Mouse (Mus musculus): Measurements from ENCODE around the gene Grid2ip. TPM values are rescaled to one million over a fixed set of nuclear protein-coding genes. Genes with fewer than 3 reads are reported as not detected.

Grid2ip gene
- polyA plus RNA-seq (2014; fragmentation: Nextera tagmentation; extraction: Ambion mirVana), result 0.42 and 0.49 TPM in 2 replicates

DNA sequence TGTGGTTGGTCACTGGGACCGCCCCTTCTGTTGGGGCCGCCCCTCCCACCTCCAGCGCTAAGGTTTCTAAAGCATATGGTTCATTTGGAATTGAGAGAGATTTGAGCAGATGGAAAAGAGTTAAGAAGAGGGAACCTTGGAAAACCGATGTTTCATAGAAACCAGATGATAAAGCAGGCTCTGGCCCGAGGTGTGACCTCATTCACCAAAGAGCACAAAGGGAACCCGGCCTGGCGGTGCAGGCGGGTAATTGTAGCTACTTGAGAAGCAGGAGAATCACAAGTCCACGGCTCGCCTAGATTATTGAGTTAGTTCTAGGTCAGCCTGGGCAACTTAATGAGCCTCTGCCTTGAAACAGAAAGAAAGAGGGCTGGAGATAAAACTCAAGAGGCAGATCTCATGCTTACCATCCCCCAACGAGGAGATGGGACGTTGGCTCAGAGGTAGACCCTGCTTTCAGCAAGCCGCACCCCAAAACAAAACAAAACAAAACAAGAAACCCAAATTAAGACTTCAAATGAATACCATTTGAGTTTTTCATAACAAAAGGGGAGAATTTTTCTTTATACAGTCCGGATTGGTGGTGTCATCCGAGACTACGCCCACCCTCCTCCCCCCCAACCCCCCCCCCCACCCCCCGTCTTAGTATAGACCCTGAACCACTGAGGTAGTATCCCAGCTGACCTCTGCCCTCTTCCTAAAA is at the start of gene Grid2ip:
TSS of gene Grid2ip (plus strand) at position 653 of the 703 bp plus-strand sequence.
- H3K9me3 ChIP-seq (ENCODE audit: control insufficient read depth, low read length), result no peaks in the 10 kb centered on the region
- DNase-seq (ENCODE audit: low spot score) (peak; percentile 54), ATAC-seq (ENCODE audit: low FRiP score) (no peak)
- no peak within 1 kb of the TSS for H3K27ac ChIP-seq (ENCODE audit: low read depth, low read length)
- 0 out of 2 replicates have a peak within 1 kb of the TSS, but pooled peaks have one; percentile 15 for H3K9ac ChIP-seq (ENCODE audit: low read depth, low read length)
- WGBS, result 18% methylated on average over 17 of the region's 17 CpGs
- H3K4me3 ChIP-seq (ENCODE audit: low read depth, low read length), result peak within 1 kb of the TSS; percentile 4; the same call in 1 of the 2 replicates
- no peaks in the 10 kb centered on the region for H3K36me3 ChIP-seq (ENCODE audit: control insufficient read depth, insufficient read depth, low read length)
- peak within 1 kb of the TSS; percentile 32 for H3K4me2 ChIP-seq (replicated peaks; ENCODE audit: low read depth, low read length)
- H3K4me1 ChIP-seq (replicated peaks; ENCODE audit: control insufficient read depth, insufficient read depth, low read length), result peaks cover 2% of the 10 kb centered on the region; the same call in 1 of the 2 replicates
- peaks cover 6% of the 10 kb centered on the region; the same call in 1 of the 2 replicates for H3K27me3 ChIP-seq (ENCODE audit: control insufficient read depth, insufficient read depth, low read length)

DNA sequence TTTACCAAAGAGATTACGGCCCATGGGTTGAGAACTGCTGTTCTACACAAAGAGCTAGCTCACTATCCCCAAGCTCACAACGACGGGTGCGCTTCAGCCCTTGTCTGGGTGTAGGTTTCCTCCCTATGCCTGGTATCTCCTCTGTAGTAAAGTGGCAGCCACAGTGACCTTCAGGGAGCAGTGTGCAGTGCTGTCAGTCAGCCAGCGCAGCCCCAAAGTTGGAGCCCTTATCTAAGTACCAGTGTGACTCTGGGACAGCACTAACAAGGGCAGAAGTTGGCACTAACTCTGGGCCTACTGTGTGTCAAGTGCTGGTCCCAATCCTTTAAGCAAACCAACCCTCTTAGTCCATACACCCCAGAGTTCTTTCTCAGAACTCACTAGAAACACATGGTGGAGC is 48.3 kb upstream of the Grid2ip start:
- Histone ChIP-seq H3K9ac (ENCODE audit: low read depth, low read length) (no peak overlapping the region), H3K27ac (ENCODE audit: low read depth, low read length) (no peak overlapping the region), H3K4me2 (replicated peaks; ENCODE audit: low read depth, low read length) (no peak overlapping the region), H3K36me3 (ENCODE audit: control insufficient read depth, insufficient read depth, low read length) (peaks cover 16% of the 10 kb centered on the region; the same call in 1 of the 2 replicates), H3K27me3 (ENCODE audit: control insufficient read depth, insufficient read depth, low read length) (no peaks in the 10 kb centered on the region), H3K4me1 (replicated peaks; ENCODE audit: control insufficient read depth, insufficient read depth, low read length) (no peaks in the 10 kb centered on the region; the same call in 1 of the 2 replicates), H3K9me3 (ENCODE audit: control insufficient read depth, low read length) (no peaks in the 10 kb centered on the region), H3K4me3 (ENCODE audit: low read depth, low read length) (no peak overlapping the region)
- DNase-seq (ENCODE audit: low spot score), result no peak
- WGBS, result 96% methylated on average over 5 of the region's 5 CpGs
- ATAC-seq (ENCODE audit: low FRiP score), result no peak

- H3K9me3 ChIP-seq (ENCODE audit: control insufficient read depth, low read length), result no peaks in the 10 kb centered on the region
- no peak overlapping the region for H3K4me2 ChIP-seq (replicated peaks; ENCODE audit: low read depth, low read length)
- ATAC-seq (ENCODE audit: low FRiP score), result no peak
- H3K9ac ChIP-seq (ENCODE audit: low read depth, low read length), result no peak overlapping the region
- DNase-seq (ENCODE audit: low spot score), result no peak
- H3K27me3 ChIP-seq (ENCODE audit: control insufficient read depth, insufficient read depth, low read length), result no peaks in the 10 kb centered on the region
- 97% methylated on average over 7 of the region's 7 CpGs for WGBS
- no peaks in the 10 kb centered on the region; the same call in 1 of the 2 replicates for H3K4me1 ChIP-seq (replicated peaks; ENCODE audit: control insufficient read depth, insufficient read depth, low read length)
- no peak overlapping the region for H3K27ac ChIP-seq (ENCODE audit: low read depth, low read length)
- H3K36me3 ChIP-seq (ENCODE audit: control insufficient read depth, insufficient read depth, low read length), result peaks cover 13% of the 10 kb centered on the region; the same call in 1 of the 2 replicates
- no peak overlapping the region for H3K4me3 ChIP-seq (ENCODE audit: low read depth, low read length)
Measured at GRCm38 (mm10) chr5:143309916-143310315, 47.2 kb upstream of the Grid2ip start.

- peak; percentile 87 for DNase-seq (ENCODE audit: low spot score)
- H3K4me2 ChIP-seq (replicated peaks; ENCODE audit: low read depth, low read length), result no peak overlapping the region
- no peak overlapping the region for H3K4me3 ChIP-seq (ENCODE audit: low read depth, low read length)
- ATAC-seq (ENCODE audit: low FRiP score), result no peak
- H3K27me3 ChIP-seq (ENCODE audit: control insufficient read depth, insufficient read depth, low read length), result no peaks in the 10 kb centered on the region
- no peak overlapping the region for H3K9ac ChIP-seq (ENCODE audit: low read depth, low read length)
- 0 out of 2 replicates have a peak, but pooled peaks cover 9% of the 10 kb centered on the region for H3K36me3 ChIP-seq (ENCODE audit: control insufficient read depth, insufficient read depth, low read length)
- WGBS, result 65% methylated on average over 8 of the region's 8 CpGs
- no peaks in the 10 kb centered on the region for H3K9me3 ChIP-seq (ENCODE audit: control insufficient read depth, low read length)
- no peaks in the 10 kb centered on the region; the same call in 1 of the 2 replicates for H3K4me1 ChIP-seq (replicated peaks; ENCODE audit: control insufficient read depth, insufficient read depth, low read length)
- H3K27ac ChIP-seq (ENCODE audit: low read depth, low read length), result no peak overlapping the region
Measured at GRCm38 (mm10) chr5:143311886-143312285, 45.3 kb upstream of the Grid2ip start.

DNA sequence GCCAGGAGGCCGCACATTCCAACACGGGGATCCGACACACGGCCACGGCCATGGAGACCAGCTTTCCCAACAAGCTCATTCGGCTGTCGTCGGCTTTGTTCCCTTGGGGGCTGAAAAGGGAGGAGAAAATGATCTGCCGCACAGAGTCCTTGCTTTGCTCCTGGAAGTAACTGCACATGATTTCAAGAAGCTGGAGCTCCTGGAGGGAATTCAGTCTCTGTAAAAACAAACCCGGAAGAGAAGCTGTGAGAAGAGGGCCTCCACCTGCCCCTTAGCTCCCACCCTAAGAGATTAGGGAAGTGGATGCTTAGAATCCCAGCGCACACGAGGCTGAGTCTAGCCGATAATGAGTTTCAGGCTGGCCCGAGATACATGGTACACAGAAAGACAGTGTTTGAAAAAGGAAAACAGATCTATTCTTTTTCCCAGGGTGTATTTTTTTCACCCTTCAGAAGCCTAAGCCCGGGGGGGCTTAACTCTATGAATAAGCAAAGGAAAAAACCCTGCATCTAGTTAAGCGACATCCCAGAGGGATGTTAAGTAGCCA is 42.9 kb upstream of the Grid2ip start:
- WGBS, result 2% methylated on average over 16 of the region's 16 CpGs
- H3K36me3 ChIP-seq (ENCODE audit: control insufficient read depth, insufficient read depth, low read length), result 0 out of 2 replicates have a peak, but pooled peaks cover 12% of the 10 kb centered on the region
- DNase-seq (ENCODE audit: low spot score) (peak; percentile 60), ATAC-seq (ENCODE audit: low FRiP score) (0 out of 2 replicates have a peak, but pooled peaks have one; percentile 31)
- no peaks in the 10 kb centered on the region for H3K27me3 ChIP-seq (ENCODE audit: control insufficient read depth, insufficient read depth, low read length)
- peak overlapping the region; percentile 96 for H3K27ac ChIP-seq (ENCODE audit: low read depth, low read length)
- H3K4me2 ChIP-seq (replicated peaks; ENCODE audit: low read depth, low read length), result peak overlapping the region; percentile 74
- H3K9me3 ChIP-seq (ENCODE audit: control insufficient read depth, low read length), result no peaks in the 10 kb centered on the region
- no peaks in the 10 kb centered on the region; the same call in 1 of the 2 replicates for H3K4me1 ChIP-seq (replicated peaks; ENCODE audit: control insufficient read depth, insufficient read depth, low read length)
- H3K4me3 ChIP-seq (ENCODE audit: low read depth, low read length), result peak overlapping the region; percentile 90
- H3K9ac ChIP-seq (ENCODE audit: low read depth, low read length), result peak overlapping the region; percentile 97

GRCm38 (mm10) chr5:143314730-143315513 is 42.2 kb upstream of the Grid2ip start, which contains the start of gene E130309D02Rik:
Gene E130309D02Rik (minus strand): TSS chr5:143315360.
- H3K4me3 ChIP-seq (ENCODE audit: low read depth, low read length), result peak within 1 kb of the TSS; percentile 90
- 0 out of 2 replicates have a peak, but pooled peaks cover 12% of the 10 kb centered on the region for H3K36me3 ChIP-seq (ENCODE audit: control insufficient read depth, insufficient read depth, low read length)
- no peaks in the 10 kb centered on the region for H3K9me3 ChIP-seq (ENCODE audit: control insufficient read depth, low read length)
- ATAC-seq (ENCODE audit: low FRiP score), result peak; percentile 88
- H3K27ac ChIP-seq (ENCODE audit: low read depth, low read length), result peak within 1 kb of the TSS; percentile 96
- H3K4me1 ChIP-seq (replicated peaks; ENCODE audit: control insufficient read depth, insufficient read depth, low read length), result no peaks in the 10 kb centered on the region; the same call in 1 of the 2 replicates
- H3K4me2 ChIP-seq (replicated peaks; ENCODE audit: low read depth, low read length), result peak within 1 kb of the TSS; percentile 74
- H3K27me3 ChIP-seq (ENCODE audit: control insufficient read depth, insufficient read depth, low read length), result no peaks in the 10 kb centered on the region
- H3K9ac ChIP-seq (ENCODE audit: low read depth, low read length), result peak within 1 kb of the TSS; percentile 97
- under 1% methylated on average over 90 of the region's 101 CpGs for WGBS
- DNase-seq (ENCODE audit: low spot score), result peak; percentile 96

- Histone ChIP-seq H3K4me2 (replicated peaks; ENCODE audit: low read depth, low read length) (peak overlapping the region; percentile 37), H3K4me3 (ENCODE audit: low read depth, low read length) (peak overlapping the region; percentile 90; the same call in 1 of the 2 replicates), H3K9ac (ENCODE audit: low read depth, low read length) (peak overlapping the region; percentile 97), H3K9me3 (ENCODE audit: control insufficient read depth, low read length) (no peaks in the 10 kb centered on the region), H3K27ac (ENCODE audit: low read depth, low read length) (no peak overlapping the region), H3K4me1 (replicated peaks; ENCODE audit: control insufficient read depth, insufficient read depth, low read length) (no peaks in the 10 kb centered on the region; the same call in 1 of the 2 replicates), H3K27me3 (ENCODE audit: control insufficient read depth, insufficient read depth, low read length) (no peaks in the 10 kb centered on the region), H3K36me3 (ENCODE audit: control insufficient read depth, insufficient read depth, low read length) (0 out of 2 replicates have a peak, but pooled peaks cover 9% of the 10 kb centered on the region)
- WGBS, result 14% methylated on average over 8 of the region's 8 CpGs
- ATAC-seq (ENCODE audit: low FRiP score), result peak; percentile 45; the same call in 1 of the 2 replicates
- no peak for DNase-seq (ENCODE audit: low spot score)
Measured at GRCm38 (mm10) chr5:143315514-143315888, 41.6 kb upstream of the Grid2ip start.

DNA sequence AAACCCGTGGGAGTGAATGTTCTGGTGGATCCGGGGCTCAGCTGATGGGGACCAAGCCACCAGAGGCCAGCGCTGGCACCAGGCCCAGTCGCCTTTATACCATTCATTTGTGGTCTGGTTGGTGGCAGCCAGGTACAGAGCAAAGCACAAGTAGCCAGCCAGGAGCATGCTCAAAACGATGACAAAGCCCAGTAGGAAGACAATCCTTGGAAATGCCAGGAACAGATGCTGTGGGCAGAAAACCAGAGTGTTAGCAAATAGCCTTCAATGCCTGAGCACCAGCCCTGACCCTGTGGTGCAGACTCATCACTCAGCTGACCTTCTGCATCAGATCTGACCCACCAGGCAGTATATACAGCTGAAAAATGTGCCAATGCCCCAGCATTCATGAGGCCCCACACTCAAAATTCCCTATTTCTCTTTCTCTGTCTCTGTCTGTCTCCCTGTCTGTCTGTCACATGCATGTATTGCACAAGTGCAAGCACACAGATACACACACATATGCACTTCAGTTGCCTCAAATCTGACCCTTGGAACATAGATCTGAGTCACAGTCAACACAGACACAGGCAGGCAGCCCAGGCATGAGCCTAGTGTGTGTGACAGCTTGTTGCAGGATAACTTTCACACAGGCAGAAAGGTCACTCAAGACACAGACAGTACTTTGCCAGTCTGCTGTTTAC is 40.4 kb upstream of the Grid2ip start:
- Histone ChIP-seq H3K4me2 (replicated peaks; ENCODE audit: low read depth, low read length) (no peak overlapping the region), H3K36me3 (ENCODE audit: control insufficient read depth, insufficient read depth, low read length) (0 out of 2 replicates have a peak, but pooled peaks cover 6% of the 10 kb centered on the region), H3K27me3 (ENCODE audit: control insufficient read depth, insufficient read depth, low read length) (no peaks in the 10 kb centered on the region), H3K4me3 (ENCODE audit: low read depth, low read length) (no peak overlapping the region), H3K27ac (ENCODE audit: low read depth, low read length) (no peak overlapping the region), H3K9me3 (ENCODE audit: control insufficient read depth, low read length) (no peaks in the 10 kb centered on the region), H3K9ac (ENCODE audit: low read depth, low read length) (no peak overlapping the region), H3K4me1 (replicated peaks; ENCODE audit: control insufficient read depth, insufficient read depth, low read length) (no peaks in the 10 kb centered on the region; the same call in 1 of the 2 replicates)
- WGBS, result 90% methylated on average over 5 of the region's 5 CpGs
- ATAC-seq (ENCODE audit: low FRiP score) (no peak), DNase-seq (ENCODE audit: low spot score) (no peak)
